Mouse (Mus musculus) limb, embryonic 13.5 days (tissue): ENCODE measurements around the gene Polm. TPM values are rescaled to one million over a fixed set of nuclear protein-coding genes. Genes with fewer than 3 reads are reported as not detected.
A peak's percentile ranks its signal among the peaks of the same experiment; 100 is the strongest.

Experiments used
- ATAC-seq: fragments of 200-750 bp; cut with Nextera tagmentation; 2 replicates; pipeline ENCODE4 v1.8.0; 2017; ENCODE audit warnings: low read depth, moderate number of reproducible peaks, moderate TSS enrichment; ENCODE audit not compliant: low FRiP score
- H3K27ac ChIP-seq: fragments of 300-500 bp; sonication (generic); 2 replicates; pipeline ENCODE4 v1.5.1; 2015; ENCODE audit warnings: inconsistent platforms, mild to moderate bottlenecking, moderate library complexity
- H3K27me3 ChIP-seq: fragments of 300-500 bp; sonication (generic); 2 replicates; pipeline ENCODE4 v1.6.1; 2015; ENCODE audit warnings: mild to moderate bottlenecking, inconsistent platforms
- H3K36me3 ChIP-seq: fragments of 300-500 bp; sonication (generic); 2 replicates; pipeline ENCODE4 v1.6.1; 2015; ENCODE audit warnings: inconsistent platforms, mild to moderate bottlenecking, moderate library complexity
- H3K4me1 ChIP-seq: fragments of 300-500 bp; sonication (generic); 2 replicates; pipeline ENCODE4 v1.6.1; 2015; ENCODE audit warnings: inconsistent platforms
- H3K4me2 ChIP-seq: fragments of 300-500 bp; sonication (generic); replicated peaks from 2 replicates; pipeline ENCODE4 v1.6.1; 2015; ENCODE audit warnings: inconsistent platforms, mild to moderate bottlenecking, moderate library complexity
- H3K4me3 ChIP-seq: fragments of 300-500 bp; sonication (generic); 2 replicates; pipeline ENCODE4 v1.5.1; 2015; ENCODE audit warnings: moderate library complexity, mild to moderate bottlenecking, inconsistent platforms
- H3K9ac ChIP-seq: fragments of 300-500 bp; sonication (generic); 2 replicates; pipeline ENCODE4 v1.6.1; 2015; ENCODE audit warnings: mild to moderate bottlenecking, inconsistent platforms
- H3K9me3 ChIP-seq: fragments of 300-500 bp; sonication (generic); 2 replicates; pipeline ENCODE4 v1.6.1; 2016; ENCODE audit warnings: inconsistent platforms
- WGBS: fragments of 180-500 bp; shearing (Covaris S2); methylation state at CpG from one replicate; pipeline ENCODE4 v1.1.7; 2015; 5-methylcytosine and 5-hydroxymethylcytosine counted together
- polyA plus RNA-seq: library from polyadenylated mRNA; unstranded; fragments of >200 nt; fragmentation: Nextera tagmentation; extraction: Ambion mirVana; gene quantifications from 2 replicates; pipeline ENCODE4 v1.2.1, GENCODE M21; 2015

Gene Polm
- polyA plus RNA-seq, 1 experiment from 2014 or later: 10.5 TPM

DNA sequence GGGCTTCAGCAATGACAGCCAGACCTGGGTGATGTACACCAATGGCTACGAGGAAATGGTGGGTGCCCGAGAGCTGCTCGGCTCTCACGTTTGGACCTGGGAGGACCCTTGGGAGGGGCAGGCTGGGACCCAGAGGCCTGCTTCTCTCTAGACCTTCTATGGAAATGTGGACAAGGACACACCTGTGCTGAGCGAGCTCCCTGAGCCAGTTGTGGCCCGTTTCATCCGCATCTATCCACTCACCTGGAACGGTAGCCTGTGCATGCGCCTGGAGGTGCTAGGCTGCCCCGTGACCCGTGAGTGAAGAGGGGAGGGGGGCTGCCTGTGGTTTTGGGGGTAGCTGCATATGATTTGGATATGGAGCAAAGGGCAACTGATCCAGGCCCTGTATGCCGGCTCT is 30.5 kb upstream of the Polm start:
- 94% methylated on average over 12 of the region's 12 CpGs for WGBS
- Histone ChIP-seq H3K4me3 (no peak overlapping the region), H3K27ac (no peak overlapping the region), H3K36me3 (peaks cover 78% of the 10 kb centered on the region), H3K27me3 (no peaks in the 10 kb centered on the region), H3K9ac (no peak overlapping the region), H3K4me2 (no peak overlapping the region), H3K9me3 (no peaks in the 10 kb centered on the region), H3K4me1 (peaks cover 8% of the 10 kb centered on the region; the same call in 1 of the 2 replicates)
- ATAC-seq: no peak

DNA sequence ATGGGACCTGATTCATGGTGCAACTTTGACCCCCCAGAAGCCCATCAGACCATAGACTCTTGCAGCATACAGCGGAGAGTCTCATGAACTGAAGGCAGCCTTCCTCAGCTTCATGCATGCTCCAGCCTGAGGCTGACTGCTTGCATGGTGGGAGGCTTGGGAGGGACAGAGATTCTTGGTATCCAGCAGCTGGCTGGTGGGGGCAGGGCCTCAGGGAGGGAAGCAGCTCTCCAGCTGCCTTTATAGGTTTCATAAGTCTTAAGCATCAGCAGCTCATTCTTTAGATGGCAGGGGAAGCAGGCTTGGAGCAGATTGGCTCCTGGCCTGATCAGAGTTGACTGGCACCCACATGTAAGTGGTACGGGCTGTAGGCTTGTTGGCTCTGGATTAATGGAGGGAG is 29.4 kb upstream of the Polm start:
- Histone ChIP-seq H3K4me2 (no peak overlapping the region), H3K4me1 (peaks cover 20% of the 10 kb centered on the region), H3K4me3 (no peak overlapping the region), H3K9me3 (no peaks in the 10 kb centered on the region), H3K27ac (no peak overlapping the region), H3K36me3 (peaks cover 67% of the 10 kb centered on the region), H3K9ac (no peak overlapping the region; the same call in 1 of the 2 replicates), H3K27me3 (peaks cover 10% of the 10 kb centered on the region)
- ATAC-seq: no peak; the same call in 1 of the 2 replicates
- 84% methylated on average over 2 of the region's 2 CpGs for WGBS

DNA sequence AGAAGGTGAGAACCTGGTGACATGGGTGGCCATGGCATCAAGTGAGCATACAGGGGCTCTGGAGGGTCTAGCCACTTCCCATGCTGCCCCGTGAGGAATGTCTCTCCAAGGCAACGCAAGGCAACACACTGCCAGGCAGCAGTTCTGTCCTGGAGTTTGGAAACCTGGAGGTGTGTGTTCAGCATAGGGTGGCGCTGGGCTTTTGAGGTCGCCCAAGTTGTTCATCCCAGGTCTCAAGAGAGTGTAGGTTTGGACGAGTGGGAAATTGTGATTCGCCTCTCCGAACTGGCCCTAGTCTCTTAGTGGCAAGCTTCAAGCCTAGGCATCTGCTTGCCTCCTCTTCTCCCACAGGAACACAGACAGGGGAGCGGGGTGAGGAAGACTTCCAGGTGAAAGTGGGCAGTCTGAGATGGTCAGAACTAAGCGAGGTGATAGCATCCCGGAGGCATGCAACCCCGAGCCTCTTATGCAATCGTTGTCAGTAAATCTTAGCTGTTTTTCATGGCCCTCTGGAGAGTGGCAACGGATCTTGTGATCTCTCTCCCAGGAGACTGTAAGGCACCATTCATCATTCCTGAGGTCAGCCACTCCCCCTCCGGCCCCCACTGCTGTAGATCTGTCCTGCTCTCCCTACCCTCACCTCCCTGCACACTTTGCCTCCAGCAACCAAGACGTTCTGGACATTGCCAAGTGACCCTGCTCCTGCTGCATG is 24.7 kb upstream of the Polm start:
- Histone ChIP-seq H3K4me1 (peaks cover 32% of the 10 kb centered on the region), H3K27ac (no peak overlapping the region), H3K36me3 (peaks cover 22% of the 10 kb centered on the region), H3K9ac (peak overlapping the region; percentile 77), H3K27me3 (peaks cover 37% of the 10 kb centered on the region), H3K9me3 (peaks cover 5% of the 10 kb centered on the region; the same call in 1 of the 2 replicates), H3K4me3 (peak overlapping the region; percentile 57), H3K4me2 (peak overlapping the region; percentile 83)
- WGBS: 17% methylated on average over 15 of the region's 15 CpGs
- ATAC-seq: no peak

DNA sequence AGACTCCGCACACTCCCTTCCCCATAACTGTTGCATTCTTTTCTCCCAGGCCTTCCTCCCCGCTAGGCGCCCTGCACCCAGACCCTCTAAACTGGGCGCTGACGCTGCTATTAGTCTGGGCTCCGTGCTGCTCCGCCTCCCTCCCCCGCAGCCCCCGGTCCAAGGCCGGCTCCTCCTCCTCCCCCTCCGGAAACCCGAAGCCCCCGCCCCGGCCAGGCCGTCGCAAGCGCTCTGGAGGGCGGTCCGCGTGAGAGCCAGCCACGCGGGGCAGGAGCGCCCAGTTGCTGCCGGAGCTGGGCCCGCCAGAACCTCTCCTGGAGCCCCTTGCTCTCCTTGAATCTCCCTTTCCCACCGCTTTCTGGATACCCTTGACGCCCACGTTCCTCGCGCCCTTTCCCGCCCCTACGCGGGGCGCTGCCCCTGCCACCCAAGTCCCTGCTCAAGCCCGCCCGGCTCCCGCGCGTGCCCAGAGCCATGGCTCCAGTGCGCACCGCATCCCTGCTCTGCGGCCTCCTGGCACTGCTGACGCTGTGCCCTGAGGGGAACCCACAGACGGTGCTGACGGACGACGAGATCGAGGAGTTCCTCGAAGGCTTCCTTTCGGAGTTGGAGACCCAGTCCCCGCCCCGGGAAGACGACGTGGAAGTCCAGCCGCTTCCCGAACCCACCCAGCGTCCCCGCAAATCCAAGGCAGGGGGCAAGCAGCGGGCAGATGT is 24.0 kb upstream of the Polm start, which contains the start of gene Aebp1:
TSS of gene Aebp1 (plus strand) at position 270 of the 716 bp plus-strand sequence.
- H3K27ac ChIP-seq: no peak within 1 kb of the TSS

DNA sequence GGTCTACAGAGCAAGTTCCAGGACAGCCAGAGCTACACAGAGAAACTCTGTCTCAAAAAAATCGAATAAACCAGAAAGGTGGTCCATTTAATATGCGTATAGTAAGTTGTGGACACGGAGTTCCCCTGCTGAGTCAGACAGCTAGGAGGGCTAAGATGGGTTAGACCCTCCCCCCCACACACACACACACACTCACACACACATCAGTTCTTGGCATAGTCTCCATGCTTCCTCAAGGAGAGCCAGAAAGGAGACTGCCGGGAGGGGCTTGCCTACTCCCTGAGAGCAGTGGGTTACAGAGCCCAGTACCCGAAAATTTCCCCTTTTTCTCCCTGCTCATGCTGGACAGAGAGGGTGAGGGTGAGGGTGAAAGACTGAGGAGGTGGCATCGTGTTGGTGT is 22.8 kb upstream of the Polm start:
- H3K4me1 ChIP-seq: peaks cover 40% of the 10 kb centered on the region
- no peak for ATAC-seq
- peaks cover 5% of the 10 kb centered on the region; the same call in 1 of the 2 replicates for H3K9me3 ChIP-seq
- peaks cover 17% of the 10 kb centered on the region for H3K36me3 ChIP-seq
- H3K9ac ChIP-seq: no peak overlapping the region
- 64% methylated on average over 6 of the region's 6 CpGs for WGBS
- H3K4me3 ChIP-seq: no peak overlapping the region
- peaks cover 37% of the 10 kb centered on the region for H3K27me3 ChIP-seq
- no peak overlapping the region for H3K27ac ChIP-seq
- no peak overlapping the region for H3K4me2 ChIP-seq

More for the DNA sequence above, 24.0 kb upstream of the Polm start, which contains the start of gene Aebp1:
- Histone ChIP-seq H3K4me1 (peaks cover 29% of the 10 kb centered on the region), H3K9me3 (peaks cover 5% of the 10 kb centered on the region; the same call in 1 of the 2 replicates), H3K36me3 (peaks cover 22% of the 10 kb centered on the region), H3K9ac (peak within 1 kb of the TSS; percentile 77), H3K4me2 (peak within 1 kb of the TSS; percentile 83), H3K27me3 (peaks cover 37% of the 10 kb centered on the region), H3K4me3 (peak within 1 kb of the TSS; percentile 57)
- WGBS: 1% methylated on average over 59 of the region's 59 CpGs
- peak; percentile 79 for ATAC-seq

DNA sequence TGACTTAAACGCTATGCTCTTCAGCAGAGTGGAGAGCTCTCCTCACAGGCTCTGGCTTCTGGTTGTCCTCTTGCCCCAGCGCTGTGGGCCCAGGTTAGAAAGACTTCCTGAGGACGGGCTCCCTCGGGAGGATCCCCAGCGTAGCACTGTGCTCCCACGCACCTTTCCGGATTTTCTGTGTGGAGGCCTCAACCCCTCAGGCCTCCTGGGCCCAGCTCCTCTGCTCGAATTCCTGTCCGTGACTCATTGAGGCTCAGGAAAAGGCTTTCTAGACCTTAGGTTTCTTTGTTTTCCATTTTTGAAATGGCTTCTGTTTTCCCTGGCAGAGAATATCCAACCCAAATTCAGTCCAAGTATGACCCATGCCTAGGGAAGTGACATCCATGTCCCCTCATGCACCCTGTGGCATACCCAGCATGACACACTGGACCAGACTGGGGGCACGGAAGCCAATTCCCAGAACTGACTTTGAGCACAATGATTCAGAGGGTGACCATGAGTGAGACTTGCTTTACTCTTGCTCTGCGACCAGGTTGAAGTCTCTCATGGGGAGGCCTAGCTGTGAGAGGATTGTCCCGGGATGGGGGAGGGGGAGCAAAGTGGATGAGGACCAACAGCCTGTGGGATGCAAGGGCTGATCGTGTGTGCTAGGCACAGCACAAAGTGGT is 22.2 kb upstream of the Polm start:
- H3K27ac ChIP-seq: no peak overlapping the region
- peaks cover 11% of the 10 kb centered on the region for H3K36me3 ChIP-seq
- no peak for ATAC-seq
- H3K9me3 ChIP-seq: peaks cover 5% of the 10 kb centered on the region; the same call in 1 of the 2 replicates
- peaks cover 37% of the 10 kb centered on the region for H3K27me3 ChIP-seq
- peaks cover 42% of the 10 kb centered on the region for H3K4me1 ChIP-seq
- H3K4me3 ChIP-seq: no peak overlapping the region
- H3K4me2 ChIP-seq: no peak overlapping the region
- no peak overlapping the region for H3K9ac ChIP-seq
- 82% methylated on average over 13 of the region's 13 CpGs for WGBS

DNA sequence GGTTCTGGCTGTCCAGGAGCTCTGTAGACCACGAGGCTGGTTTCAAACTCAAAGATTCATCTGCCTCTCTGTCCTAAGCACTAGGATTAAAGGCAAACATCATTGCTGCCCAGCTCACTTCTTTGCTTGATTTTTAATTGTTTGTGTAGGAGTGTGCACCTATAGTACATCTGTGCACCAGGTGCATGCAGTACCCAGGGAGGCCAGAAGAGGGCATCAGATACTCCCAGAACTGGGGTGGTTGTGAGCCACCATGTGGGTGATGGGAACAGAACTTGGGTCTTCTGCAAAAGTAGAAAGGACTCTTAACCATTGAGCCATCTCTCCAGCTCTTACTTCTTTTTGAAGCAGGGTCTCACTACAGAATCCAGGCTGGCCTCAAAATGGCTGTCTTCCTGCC is 20.9 kb upstream of the Polm start:
- H3K36me3 ChIP-seq: no peaks in the 10 kb centered on the region
- H3K9me3 ChIP-seq: peaks cover 5% of the 10 kb centered on the region; the same call in 1 of the 2 replicates
- peaks cover 37% of the 10 kb centered on the region for H3K27me3 ChIP-seq
- WGBS: 79% methylated on average over 1 of the region's 1 CpGs
- no peak overlapping the region for H3K27ac ChIP-seq
- H3K4me2 ChIP-seq: no peak overlapping the region
- peaks cover 42% of the 10 kb centered on the region for H3K4me1 ChIP-seq
- H3K9ac ChIP-seq: no peak overlapping the region
- no peak overlapping the region for H3K4me3 ChIP-seq
- ATAC-seq: no peak

DNA sequence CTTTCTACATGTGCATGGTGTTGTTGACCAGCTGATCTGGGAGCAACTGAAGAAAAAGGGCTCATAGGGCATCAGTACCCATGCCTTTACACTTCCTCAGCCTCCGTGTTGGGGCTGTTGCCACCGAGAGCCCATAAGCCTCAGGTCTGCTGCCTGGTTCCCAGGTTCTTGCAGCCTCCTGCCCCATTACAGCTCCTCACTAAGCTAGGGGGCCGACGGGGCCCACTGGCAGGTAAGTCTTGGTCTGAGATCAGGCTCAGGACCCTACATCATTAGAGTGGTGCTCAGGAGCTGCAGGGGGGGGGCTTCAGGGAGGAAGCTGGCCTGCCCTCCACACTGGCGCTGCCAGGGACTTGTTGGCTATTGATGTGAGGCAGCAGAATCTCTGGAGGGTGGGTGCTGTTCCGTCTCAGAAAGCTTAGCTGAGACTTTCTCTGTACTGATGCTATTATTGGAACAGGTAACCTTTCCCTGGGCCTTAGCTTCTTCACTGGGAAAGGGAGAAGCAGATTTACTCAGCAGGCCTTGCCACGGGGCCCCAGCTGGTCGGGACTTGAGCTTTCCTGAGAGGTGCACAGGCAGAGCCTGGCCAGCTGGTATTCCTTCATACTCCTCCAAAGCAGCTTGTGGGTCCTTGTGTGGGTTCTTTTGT is 18.8 kb upstream of the Polm start:
- ATAC-seq: no peak
- Histone ChIP-seq H3K9me3 (peaks cover 5% of the 10 kb centered on the region; the same call in 1 of the 2 replicates), H3K36me3 (no peaks in the 10 kb centered on the region), H3K4me1 (peaks cover 29% of the 10 kb centered on the region), H3K27ac (peak overlapping the region; percentile 74; the same call in 1 of the 2 replicates), H3K27me3 (peaks cover 21% of the 10 kb centered on the region), H3K9ac (no peak overlapping the region), H3K4me2 (no peak overlapping the region), H3K4me3 (no peak overlapping the region)
- WGBS: 77% methylated on average over 8 of the region's 8 CpGs

DNA sequence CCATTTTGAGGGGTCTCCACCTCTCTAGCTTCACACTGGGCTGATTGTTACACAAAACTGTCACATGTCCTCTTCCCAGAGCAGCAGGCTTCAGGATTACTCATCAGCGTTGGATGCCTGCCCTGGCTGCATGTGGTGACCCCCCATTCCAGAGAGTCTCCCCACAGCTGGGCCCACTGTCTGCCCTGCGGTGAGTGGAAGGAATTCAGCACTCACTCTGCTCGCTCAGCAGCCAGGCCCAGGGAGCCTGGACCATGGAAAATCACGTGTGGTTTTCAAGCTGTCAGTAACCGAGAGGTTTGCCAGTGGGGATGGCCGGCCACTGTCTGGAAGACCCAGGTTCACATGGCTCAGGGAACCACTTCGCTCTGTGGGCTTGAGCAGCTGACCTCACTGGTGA is 18.1 kb upstream of the Polm start:
- H3K27ac ChIP-seq: peak overlapping the region; percentile 74
- H3K27me3 ChIP-seq: peaks cover 14% of the 10 kb centered on the region
- no peak overlapping the region for H3K4me3 ChIP-seq
- H3K9me3 ChIP-seq: peaks cover 5% of the 10 kb centered on the region; the same call in 1 of the 2 replicates
- peak; percentile 80 for ATAC-seq
- no peak overlapping the region for H3K4me2 ChIP-seq
- 30% methylated on average over 7 of the region's 7 CpGs for WGBS
- peaks cover 23% of the 10 kb centered on the region for H3K4me1 ChIP-seq
- H3K36me3 ChIP-seq: no peaks in the 10 kb centered on the region
- H3K9ac ChIP-seq: peak overlapping the region; percentile 21; the same call in 1 of the 2 replicates

DNA sequence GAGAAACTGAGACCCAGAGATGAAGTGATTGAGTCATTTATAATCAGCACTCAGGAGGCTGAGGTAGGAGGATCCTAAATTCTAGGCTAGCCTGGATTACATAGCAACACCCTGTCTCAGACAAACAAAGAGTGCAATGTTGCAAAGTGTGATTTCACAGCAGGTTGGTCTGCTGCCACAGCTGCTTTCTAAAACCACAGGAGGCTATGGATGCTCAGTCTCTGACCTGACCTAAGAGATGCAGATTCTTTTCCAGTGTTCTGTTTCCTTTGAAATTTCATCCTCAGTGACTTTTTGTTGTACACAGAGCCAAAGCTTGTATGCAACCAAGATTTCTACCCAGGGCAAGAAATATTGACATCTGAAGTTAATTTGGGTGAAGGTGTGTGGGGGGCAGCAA is 17.7 kb upstream of the Polm start:
- H3K36me3 ChIP-seq: no peaks in the 10 kb centered on the region
- H3K4me3 ChIP-seq: no peak overlapping the region
- no peak overlapping the region for H3K4me2 ChIP-seq
- peak; percentile 10; the same call in 1 of the 2 replicates for ATAC-seq
- peak overlapping the region; percentile 74 for H3K27ac ChIP-seq
- H3K9ac ChIP-seq: 0 out of 2 replicates have a peak overlapping the region, but pooled peaks have one; percentile 21
- peaks cover 23% of the 10 kb centered on the region for H3K4me1 ChIP-seq
- peaks cover 5% of the 10 kb centered on the region; the same call in 1 of the 2 replicates for H3K9me3 ChIP-seq
- peaks cover 10% of the 10 kb centered on the region for H3K27me3 ChIP-seq

DNA sequence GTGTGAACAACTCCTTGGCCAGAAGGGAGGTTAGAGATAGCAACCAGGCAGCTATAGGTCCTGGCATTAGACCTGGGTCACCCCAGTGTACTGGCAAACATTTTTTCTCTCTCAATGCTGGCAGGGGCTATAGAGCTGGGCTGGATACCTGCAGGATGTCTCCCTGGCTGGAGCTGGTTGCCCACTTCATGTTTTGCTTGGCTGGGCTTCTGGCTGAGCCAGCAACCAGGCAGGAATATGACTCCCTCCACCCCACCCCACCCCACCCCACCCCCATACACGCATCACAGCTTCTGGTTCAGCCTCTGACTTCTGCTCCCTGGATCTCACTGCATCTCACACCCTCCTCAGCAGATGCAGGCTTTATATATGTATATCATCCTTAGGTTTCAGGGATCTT is 14.5 kb upstream of the Polm start:
- 36% methylated on average over 1 of the region's 1 CpGs for WGBS
- no peak overlapping the region for H3K27ac ChIP-seq
- H3K9me3 ChIP-seq: no peaks in the 10 kb centered on the region
- ATAC-seq: no peak
- H3K9ac ChIP-seq: no peak overlapping the region
- peaks cover 33% of the 10 kb centered on the region for H3K4me1 ChIP-seq
- H3K4me2 ChIP-seq: no peak overlapping the region
- H3K36me3 ChIP-seq: no peaks in the 10 kb centered on the region
- no peak overlapping the region for H3K4me3 ChIP-seq
- H3K27me3 ChIP-seq: no peaks in the 10 kb centered on the region
